Mouse (Mus musculus) kidney, adult 2 months (tissue): Measurements from ENCODE around the gene Nek7.

Experiments
- CTCF ChIP-seq: fragments of 200-500 bp; conservative IDR thresholded peaks from 2 replicates; pipeline ENCODE4 v1.5.1; 2011; ENCODE audit warnings: low read depth, mild to moderate bottlenecking, control low read depth, low read length, moderate library complexity, mixed read lengths; ENCODE audit not compliant: insufficient read depth, insufficient read length
- POLR2A ChIP-seq: fragments of 200-500 bp; IDR thresholded peaks from one replicate; pipeline ENCODE4 v1.6.1; 2011; ENCODE audit warnings: low read depth, low read length, control low read depth

DNA sequence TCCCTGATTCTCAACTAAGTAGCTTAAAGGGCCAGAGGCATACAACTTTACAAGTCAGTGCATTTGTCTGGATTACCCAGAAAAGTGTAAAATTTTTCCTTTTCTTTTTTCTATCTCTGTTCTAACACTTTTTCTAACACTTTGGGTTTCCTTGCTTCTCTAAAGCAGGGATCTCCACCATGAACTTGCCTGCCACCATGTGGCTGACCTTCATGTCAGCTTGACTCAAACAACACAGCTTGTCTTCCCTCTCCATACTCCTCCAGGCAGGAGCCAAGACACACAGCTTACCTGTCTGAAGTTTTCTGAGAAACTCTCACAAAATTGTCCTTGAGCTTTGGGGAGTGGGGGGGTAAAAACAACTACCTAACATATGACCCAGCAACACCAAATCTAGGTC, 17.9 kb upstream of the Nek7 start:
- TF ChIP-seq CTCF (peak; percentile 83), POLR2A (no peak)
